Mouse (Mus musculus): Measurements from ENCODE around the gene Dlgap4. TPM values are rescaled to one million over a fixed set of nuclear protein-coding genes. Genes with fewer than 3 reads are reported as not detected.
A peak's percentile ranks its signal among the peaks of the same experiment; 100 is the strongest.

Dlgap4 gene
- 234 and 240 TPM in 2 replicates for polyA plus RNA-seq (2015; fragmentation: Nextera tagmentation; extraction: Ambion mirVana)

DNA sequence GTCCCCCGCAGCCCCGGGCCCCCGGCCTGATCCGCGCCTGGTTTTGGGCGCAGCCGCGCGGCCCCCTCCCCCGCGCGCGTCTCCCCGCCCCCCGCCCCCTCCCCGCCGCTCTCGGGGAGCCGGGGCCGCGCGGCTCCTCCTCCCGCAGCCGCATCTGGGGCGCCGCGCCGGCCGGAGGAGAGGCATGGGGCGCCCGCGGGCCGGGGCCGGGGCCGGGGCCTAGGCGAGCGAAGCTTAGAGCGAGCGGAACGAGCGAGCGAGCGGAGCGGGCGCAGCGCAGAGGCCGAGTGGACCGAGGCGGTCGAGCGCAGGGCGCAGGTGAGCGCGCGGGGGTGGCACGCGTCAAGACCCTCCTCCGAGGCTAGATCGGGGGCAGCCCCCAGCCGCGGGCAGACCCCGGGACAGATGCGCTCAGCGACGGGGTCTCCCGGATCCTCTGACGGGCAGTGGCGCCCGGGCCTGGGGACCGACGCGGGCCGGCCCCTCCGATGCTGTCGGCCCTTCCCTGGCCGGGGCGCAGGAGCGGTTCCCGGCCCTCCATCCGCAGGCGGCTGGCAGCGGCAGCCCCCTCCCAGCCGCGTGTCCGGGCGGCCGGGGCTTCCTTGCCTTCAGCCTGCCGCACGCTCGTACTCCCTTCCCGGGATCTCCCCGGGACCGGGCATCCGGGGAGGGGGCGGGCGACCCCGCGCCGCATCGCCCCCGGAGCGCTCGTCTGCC is at the start of gene Dlgap4:
Dlgap4 (plus strand) TSS at position 165 of the 717 bp plus-strand sequence.
- H3K9ac ChIP-seq: peak within 1 kb of the TSS; percentile 81
- H3K27ac ChIP-seq: 0 out of 2 replicates have a peak within 1 kb of the TSS, but pooled peaks have one; percentile 19
- no peaks in the 10 kb centered on the region for H3K9me3 ChIP-seq (replicated peaks)
- peaks cover 29% of the 10 kb centered on the region for H3K4me1 ChIP-seq
- peak within 1 kb of the TSS; percentile 73 for H3K4me3 ChIP-seq
- under 1% methylated on average over 62 of the region's 103 CpGs for WGBS
- ATAC-seq: peak; percentile 84
- peaks cover 72% of the 10 kb centered on the region for H3K27me3 ChIP-seq
- no peaks in the 10 kb centered on the region for H3K36me3 ChIP-seq (ENCODE audit: poor library complexity, severe bottlenecking)
- peak within 1 kb of the TSS; percentile 87 for H3K4me2 ChIP-seq

DNA sequence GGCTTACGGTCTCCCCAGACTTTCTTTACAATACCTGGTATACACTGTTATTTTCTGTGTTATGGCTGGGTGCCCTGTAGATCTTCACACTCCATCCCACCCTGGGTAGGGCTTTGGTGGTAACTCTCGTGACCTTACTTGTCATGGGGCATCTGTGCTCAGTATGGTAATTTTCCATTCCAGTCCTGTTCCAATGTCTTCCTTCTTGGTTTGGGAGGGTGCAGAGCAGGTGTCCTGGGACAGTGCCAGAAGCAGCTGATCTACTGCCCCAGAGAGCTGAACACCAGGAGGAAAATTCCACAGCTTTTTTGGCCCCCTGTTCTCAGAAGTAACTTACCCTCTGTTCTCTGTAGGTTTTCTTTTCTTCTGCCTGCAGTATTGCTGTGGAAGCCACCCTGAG is 47.0 kb upstream of the Dlgap4 start:
- no peak for ATAC-seq
- Histone ChIP-seq H3K9ac (no peak overlapping the region), H3K4me1 (no peaks in the 10 kb centered on the region), H3K4me3 (no peak overlapping the region), H3K27ac (no peak overlapping the region), H3K36me3 (ENCODE audit: poor library complexity, severe bottlenecking) (peaks cover 49% of the 10 kb centered on the region), H3K27me3 (no peaks in the 10 kb centered on the region), H3K9me3 (replicated peaks) (no peaks in the 10 kb centered on the region), H3K4me2 (no peak overlapping the region)
- WGBS: 83% methylated on average over 2 of the region's 2 CpGs

DNA sequence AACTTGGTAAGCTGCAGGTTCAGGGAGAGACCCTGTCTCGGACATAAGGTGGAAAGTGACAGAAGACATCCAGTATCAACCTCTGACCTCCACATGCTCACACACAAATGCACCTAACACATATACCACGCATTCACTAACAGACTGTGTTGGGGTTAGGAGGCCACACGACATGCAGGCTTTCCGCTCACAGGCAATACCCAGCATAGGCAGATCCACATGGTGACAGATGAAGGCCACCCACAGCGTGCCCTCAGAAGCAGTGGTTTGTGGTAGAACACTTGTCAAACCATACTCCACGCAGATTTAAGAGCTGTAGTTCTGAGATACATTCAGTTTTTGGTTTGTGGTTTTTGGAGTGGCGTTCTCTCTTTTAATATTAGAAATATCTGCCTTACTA is 44.9 kb upstream of the Dlgap4 start:
- WGBS: 91% methylated on average over 7 of the region's 7 CpGs
- Histone ChIP-seq H3K9me3 (replicated peaks) (no peaks in the 10 kb centered on the region), H3K9ac (no peak overlapping the region), H3K4me2 (no peak overlapping the region), H3K27ac (no peak overlapping the region; the same call in 1 of the 2 replicates), H3K36me3 (ENCODE audit: poor library complexity, severe bottlenecking) (peaks cover 45% of the 10 kb centered on the region), H3K4me3 (no peak overlapping the region), H3K27me3 (no peaks in the 10 kb centered on the region), H3K4me1 (no peaks in the 10 kb centered on the region)
- no peak for ATAC-seq

DNA sequence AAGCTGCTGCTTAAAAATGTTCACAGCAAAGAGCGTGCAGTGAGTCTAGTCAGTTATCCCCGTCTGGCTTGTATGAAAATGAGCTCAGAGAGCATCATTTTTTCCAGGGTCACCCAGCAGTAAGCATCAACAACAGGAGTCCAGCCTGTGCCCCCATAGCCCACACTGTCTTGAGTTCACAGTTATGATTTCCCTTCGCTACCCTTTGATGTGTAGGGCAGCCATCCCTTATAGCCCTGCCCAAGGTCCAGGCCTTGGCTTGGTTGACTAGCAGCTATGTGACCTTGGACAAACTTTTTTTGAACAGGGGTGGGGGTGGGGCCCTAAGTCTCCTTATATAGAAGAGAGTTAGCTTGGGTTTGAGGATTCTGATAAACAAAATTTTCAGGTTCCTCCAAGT is 44.2 kb upstream of the Dlgap4 start:
- WGBS: 91% methylated on average over 3 of the region's 3 CpGs
- no peaks in the 10 kb centered on the region for H3K9me3 ChIP-seq (replicated peaks)
- H3K36me3 ChIP-seq (ENCODE audit: poor library complexity, severe bottlenecking): peaks cover 43% of the 10 kb centered on the region
- H3K4me2 ChIP-seq: no peak overlapping the region
- H3K27me3 ChIP-seq: no peaks in the 10 kb centered on the region
- no peaks in the 10 kb centered on the region for H3K4me1 ChIP-seq
- H3K27ac ChIP-seq: no peak overlapping the region
- ATAC-seq: no peak
- no peak overlapping the region for H3K9ac ChIP-seq
- H3K4me3 ChIP-seq: no peak overlapping the region

DNA sequence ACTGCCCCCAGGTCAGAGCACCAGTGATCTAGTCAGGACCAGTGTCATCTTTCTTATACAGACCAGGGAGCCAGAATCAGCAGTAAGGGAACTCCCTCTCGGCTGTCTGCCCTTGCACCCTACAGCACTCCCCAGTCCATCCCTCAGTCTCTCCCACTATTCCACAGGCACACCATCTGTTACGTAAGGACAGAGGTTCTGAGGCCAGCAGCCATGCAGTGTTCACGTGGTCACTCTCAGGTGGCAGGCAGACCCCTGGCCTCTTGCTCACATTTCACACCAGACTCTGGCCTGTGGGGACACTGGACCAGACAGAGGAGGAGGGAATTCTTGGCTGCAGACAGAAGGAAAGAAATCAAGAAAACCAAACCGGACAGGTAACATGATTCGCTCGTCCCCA is 42.0 kb upstream of the Dlgap4 start:
- H3K9ac ChIP-seq: no peak overlapping the region
- H3K4me1 ChIP-seq: no peaks in the 10 kb centered on the region
- H3K4me2 ChIP-seq: no peak overlapping the region
- WGBS: 87% methylated on average over 6 of the region's 6 CpGs
- H3K27ac ChIP-seq: no peak overlapping the region
- H3K4me3 ChIP-seq: no peak overlapping the region
- no peaks in the 10 kb centered on the region for H3K9me3 ChIP-seq (replicated peaks)
- no peaks in the 10 kb centered on the region for H3K27me3 ChIP-seq
- peaks cover 35% of the 10 kb centered on the region for H3K36me3 ChIP-seq (ENCODE audit: poor library complexity, severe bottlenecking)
- no peak for ATAC-seq

DNA sequence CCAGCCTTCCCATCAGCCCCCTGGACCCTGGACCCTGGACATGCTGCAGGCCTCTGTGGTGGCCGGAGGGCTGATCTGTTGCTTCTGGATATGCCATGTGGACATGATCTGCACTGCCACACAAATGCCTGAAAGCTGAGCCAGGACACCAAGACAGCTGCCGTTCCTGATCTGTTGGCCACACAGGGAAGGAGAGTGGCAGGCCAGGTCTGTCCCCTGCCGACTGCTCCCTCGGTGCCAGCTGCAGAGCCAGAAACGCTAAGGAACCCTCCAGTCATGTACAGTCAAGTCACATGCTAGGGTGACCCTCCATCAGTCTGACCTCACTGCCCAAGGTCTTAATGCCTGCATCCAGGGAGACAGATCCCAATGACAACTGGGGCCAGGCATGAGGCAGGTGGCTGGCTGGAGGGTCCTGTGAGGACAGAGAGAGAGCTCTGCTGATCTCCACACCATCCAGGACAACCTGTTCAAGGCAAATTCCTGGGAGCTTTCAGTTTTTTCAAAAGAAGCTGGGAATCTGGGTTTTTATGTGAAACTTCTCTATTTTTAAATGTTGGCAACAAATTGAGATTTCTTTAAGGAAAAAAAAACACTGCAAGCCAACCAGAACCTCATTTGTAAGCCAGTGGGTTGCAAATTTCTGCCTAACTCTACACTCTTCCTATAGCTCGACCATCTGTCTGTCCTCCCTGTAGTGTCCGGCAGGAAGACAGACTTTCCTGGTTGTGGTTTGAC is 36.5 kb upstream of the Dlgap4 start:
- H3K4me1 ChIP-seq: peaks cover 4% of the 10 kb centered on the region; the same call in 1 of the 2 replicates
- H3K9ac ChIP-seq: no peak overlapping the region
- no peak overlapping the region for H3K27ac ChIP-seq
- ATAC-seq: no peak
- no peaks in the 10 kb centered on the region for H3K9me3 ChIP-seq (replicated peaks)
- no peak overlapping the region for H3K4me3 ChIP-seq
- H3K4me2 ChIP-seq: no peak overlapping the region
- 88% methylated on average over 7 of the region's 7 CpGs for WGBS
- H3K27me3 ChIP-seq: no peaks in the 10 kb centered on the region
- no peaks in the 10 kb centered on the region for H3K36me3 ChIP-seq (ENCODE audit: poor library complexity, severe bottlenecking)

DNA sequence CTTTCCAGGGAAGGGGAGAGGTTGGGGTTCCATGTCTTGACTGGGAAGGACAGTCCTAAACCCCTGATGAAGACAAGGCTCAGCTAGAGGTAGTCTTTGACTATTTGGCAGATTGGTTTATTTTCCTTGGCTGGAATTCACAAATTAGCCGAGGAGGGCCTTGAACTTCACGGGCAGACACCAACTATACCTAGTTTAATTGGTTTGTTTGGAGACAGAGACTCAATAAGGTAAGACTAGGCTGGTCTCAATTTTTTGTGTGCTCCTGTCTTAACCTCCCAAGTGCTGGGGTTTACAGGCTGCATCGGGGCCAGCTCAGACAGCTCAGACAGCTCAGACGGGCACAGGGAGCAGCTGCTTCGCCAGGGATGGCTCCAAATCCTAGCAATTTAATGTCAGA is 33.0 kb upstream of the Dlgap4 start:
- no peak overlapping the region for H3K4me3 ChIP-seq
- peaks cover 6% of the 10 kb centered on the region; the same call in 1 of the 2 replicates for H3K27me3 ChIP-seq
- no peaks in the 10 kb centered on the region for H3K9me3 ChIP-seq (replicated peaks)
- peaks cover 18% of the 10 kb centered on the region for H3K4me1 ChIP-seq
- no peak overlapping the region for H3K4me2 ChIP-seq
- no peaks in the 10 kb centered on the region for H3K36me3 ChIP-seq (ENCODE audit: poor library complexity, severe bottlenecking)
- WGBS: 83% methylated on average over 5 of the region's 5 CpGs
- no peak overlapping the region for H3K27ac ChIP-seq
- ATAC-seq: no peak
- no peak overlapping the region for H3K9ac ChIP-seq

DNA sequence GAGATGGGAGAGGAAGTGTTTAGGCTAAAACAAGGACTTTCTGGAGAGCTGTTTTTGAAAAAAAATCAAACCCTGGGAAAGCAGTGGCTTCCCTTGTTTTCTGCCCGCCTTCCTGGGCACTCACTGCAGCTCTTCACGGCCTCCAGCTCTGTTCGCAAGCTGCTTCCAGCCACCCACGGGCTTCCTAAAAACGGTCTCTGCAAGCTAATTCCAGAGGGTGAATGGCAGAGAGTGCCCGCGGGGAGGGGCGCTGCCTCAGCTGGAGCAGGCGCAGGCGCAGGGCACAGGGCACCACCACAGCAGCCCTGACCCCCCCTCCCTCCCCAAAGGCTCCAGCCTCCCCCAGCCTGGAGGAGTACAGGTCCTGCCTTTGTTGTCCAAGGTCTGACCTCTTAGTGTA is 32.3 kb upstream of the Dlgap4 start:
- H3K4me1 ChIP-seq: peaks cover 20% of the 10 kb centered on the region
- no peak overlapping the region for H3K27ac ChIP-seq
- H3K36me3 ChIP-seq (ENCODE audit: poor library complexity, severe bottlenecking): no peaks in the 10 kb centered on the region
- no peak overlapping the region for H3K4me3 ChIP-seq
- no peaks in the 10 kb centered on the region for H3K9me3 ChIP-seq (replicated peaks)
- H3K9ac ChIP-seq: no peak overlapping the region
- WGBS: 63% methylated on average over 10 of the region's 10 CpGs
- H3K4me2 ChIP-seq: no peak overlapping the region
- H3K27me3 ChIP-seq: peaks cover 6% of the 10 kb centered on the region; the same call in 1 of the 2 replicates
- no peak for ATAC-seq

DNA sequence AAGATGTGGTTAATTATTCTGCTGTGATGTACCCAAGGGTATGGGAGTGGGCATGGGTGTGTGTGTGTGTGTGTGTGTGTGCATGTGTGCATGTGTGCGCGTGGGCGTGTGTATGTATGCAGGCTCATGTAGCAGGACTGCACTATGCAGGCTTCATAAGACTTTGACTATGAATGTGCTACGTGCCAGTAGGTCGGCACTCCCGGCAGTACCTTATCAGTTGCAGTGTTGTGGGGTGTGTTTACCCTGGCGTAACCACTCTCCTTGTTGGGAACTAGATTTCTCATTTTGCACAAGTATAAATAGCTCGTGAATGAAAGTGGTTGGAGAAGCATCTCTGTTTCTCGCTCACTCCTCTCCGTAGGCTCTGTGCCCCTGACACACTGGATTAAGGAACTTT is 30.6 kb upstream of the Dlgap4 start:
- H3K4me1 ChIP-seq: peaks cover 20% of the 10 kb centered on the region
- WGBS: 90% methylated on average over 10 of the region's 10 CpGs
- H3K27me3 ChIP-seq: peaks cover 6% of the 10 kb centered on the region; the same call in 1 of the 2 replicates
- no peak for ATAC-seq
- no peak overlapping the region for H3K4me3 ChIP-seq
- no peak overlapping the region for H3K27ac ChIP-seq
- no peaks in the 10 kb centered on the region for H3K36me3 ChIP-seq (ENCODE audit: poor library complexity, severe bottlenecking)
- H3K9ac ChIP-seq: no peak overlapping the region
- H3K4me2 ChIP-seq: no peak overlapping the region
- no peaks in the 10 kb centered on the region for H3K9me3 ChIP-seq (replicated peaks)

DNA sequence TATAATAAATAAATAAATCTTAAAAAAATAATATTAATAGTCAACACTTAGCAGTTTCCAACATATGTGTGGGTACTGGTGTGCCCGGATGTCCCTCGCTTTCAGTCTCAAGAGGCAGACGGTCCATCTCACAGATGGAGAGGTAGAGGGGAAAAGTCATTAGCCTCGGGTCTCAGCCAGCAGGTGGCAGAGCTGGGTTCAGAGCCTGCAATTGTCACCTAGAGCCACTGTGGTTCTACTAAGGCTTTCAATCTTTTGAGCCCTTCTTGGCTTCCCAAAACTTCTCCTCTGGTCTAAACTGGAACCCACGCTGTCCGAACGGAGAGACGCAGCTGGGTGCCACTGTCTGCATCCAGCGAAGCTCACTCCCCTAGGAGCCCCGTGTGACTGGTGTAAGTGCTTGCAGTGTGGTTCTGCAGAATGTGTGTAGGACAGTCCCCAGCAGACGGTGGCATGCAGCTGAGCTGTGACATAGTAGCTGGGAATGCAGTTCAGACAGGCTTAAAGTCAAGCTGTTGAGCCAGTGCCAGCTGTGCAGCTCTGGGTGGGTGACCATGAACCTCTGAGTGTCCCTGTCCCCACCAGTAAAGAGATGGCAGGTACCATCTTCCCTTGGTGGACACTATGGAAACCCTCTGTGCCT is 29.2 kb upstream of the Dlgap4 start:
- Histone ChIP-seq H3K4me1 (peaks cover 20% of the 10 kb centered on the region), H3K36me3 (ENCODE audit: poor library complexity, severe bottlenecking) (no peaks in the 10 kb centered on the region), H3K9me3 (replicated peaks) (no peaks in the 10 kb centered on the region), H3K27ac (no peak overlapping the region), H3K9ac (0 out of 2 replicates have a peak overlapping the region, but pooled peaks have one; percentile 5), H3K4me2 (peak overlapping the region; percentile 54), H3K27me3 (peaks cover 6% of the 10 kb centered on the region; the same call in 1 of the 2 replicates), H3K4me3 (no peak overlapping the region)
- 65% methylated on average over 11 of the region's 11 CpGs for WGBS
- no peak for ATAC-seq

DNA sequence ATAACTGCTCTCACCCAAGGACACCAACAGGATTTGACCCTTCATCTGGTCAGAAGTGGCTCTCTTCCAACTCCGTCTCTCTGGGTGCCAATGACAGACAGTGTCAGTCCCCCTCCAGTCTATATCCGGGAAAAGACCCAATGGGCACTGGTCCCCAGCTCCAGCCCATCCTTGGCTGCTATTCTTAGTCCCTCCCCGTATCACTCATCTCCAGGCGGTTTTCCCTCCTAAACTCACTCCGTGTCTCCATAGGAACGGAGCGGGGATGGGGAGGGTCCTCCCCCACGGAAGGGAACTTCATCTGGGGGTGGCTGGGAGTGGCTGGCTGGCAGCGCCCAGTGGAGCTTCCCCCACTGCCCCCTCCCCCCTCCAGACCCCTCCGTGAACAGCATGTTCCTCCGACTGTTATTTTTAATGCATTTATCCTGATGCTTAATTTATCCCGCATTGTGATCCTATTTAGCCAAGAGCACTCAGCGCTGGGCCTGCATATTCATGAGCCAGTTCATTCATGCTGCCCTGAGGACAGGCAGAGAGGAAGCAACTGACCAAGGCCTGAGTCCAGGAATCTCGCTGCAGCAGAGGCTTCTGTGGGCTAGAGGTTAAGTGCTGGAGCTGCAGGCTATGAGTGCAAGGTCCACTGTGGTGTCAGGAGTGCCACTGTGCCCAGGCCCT is 28.6 kb upstream of the Dlgap4 start:
- Histone ChIP-seq H3K27me3 (peaks cover 6% of the 10 kb centered on the region; the same call in 1 of the 2 replicates), H3K36me3 (ENCODE audit: poor library complexity, severe bottlenecking) (no peaks in the 10 kb centered on the region), H3K4me2 (peak overlapping the region; percentile 54), H3K9ac (0 out of 2 replicates have a peak overlapping the region, but pooled peaks have one; percentile 5), H3K4me1 (peaks cover 20% of the 10 kb centered on the region), H3K4me3 (peak overlapping the region; percentile 21; the same call in 1 of the 2 replicates), H3K27ac (no peak overlapping the region), H3K9me3 (replicated peaks) (no peaks in the 10 kb centered on the region)
- 24% methylated on average over 14 of the region's 14 CpGs for WGBS
- ATAC-seq: peak; percentile 65
